Mouse (Mus musculus) lung, embryonic 16.5 days (tissue): ENCODE results near the gene Akr1c18. TPM values are rescaled to one million over a fixed set of nuclear protein-coding genes. Genes with fewer than 3 reads are reported as not detected.
"Not testable (repeated sequence)": the region's sequence is repeated elsewhere in the genome, so short reads cannot be mapped to it uniquely, and the experiment has no call there.

Source experiments
- ATAC-seq: fragments of 200-750 bp; cut with Nextera tagmentation; 2 replicates; pipeline ENCODE4 v1.8.0; 2017; ENCODE audit warnings: low read depth, mild to moderate bottlenecking, moderate library complexity
- H3K27ac ChIP-seq: fragments of 300-500 bp; sonication (generic); 2 replicates; pipeline ENCODE4 v1.5.1; 2014; ENCODE audit warnings: mild to moderate bottlenecking, control low read depth, low read length
- H3K27me3 ChIP-seq: fragments of 300-500 bp; sonication (generic); 2 replicates; pipeline ENCODE4 v1.6.1; 2014; ENCODE audit warnings: low read depth, low read length, mixed read lengths; ENCODE audit not compliant: control insufficient read depth, insufficient read depth
- H3K36me3 ChIP-seq: fragments of 300-500 bp; sonication (generic); 2 replicates; pipeline ENCODE4 v1.6.1; 2014; ENCODE audit warnings: low read length; ENCODE audit not compliant: control insufficient read depth, insufficient read depth
- H3K4me1 ChIP-seq: fragments of 300-500 bp; sonication (generic); replicated peaks from 2 replicates; pipeline ENCODE4 v1.6.1; 2014; ENCODE audit warnings: low read length, mixed read lengths; ENCODE audit not compliant: control insufficient read depth, insufficient read depth
- H3K4me2 ChIP-seq: fragments of 300-500 bp; sonication (generic); 2 replicates; pipeline ENCODE4 v1.6.1; 2014; ENCODE audit warnings: low read depth, low read length, control low read depth
- H3K4me3 ChIP-seq: fragments of 300-500 bp; sonication (generic); 2 replicates; pipeline ENCODE4 v1.5.1; 2014; ENCODE audit warnings: mild to moderate bottlenecking, low read length, control low read depth
- H3K9ac ChIP-seq: fragments of 300-500 bp; sonication (generic); 2 replicates; pipeline ENCODE4 v1.6.1; 2014; ENCODE audit warnings: low read length, control low read depth
- H3K9me3 ChIP-seq: fragments of 300-500 bp; sonication (generic); 2 replicates; pipeline ENCODE4 v1.6.1; 2016; ENCODE audit warnings: low read length; ENCODE audit not compliant: control insufficient read depth
- WGBS: fragments of 180-500 bp; shearing (Covaris S2); extraction: QIAGEN DNeasy Blood & Tissue Kit; methylation state at CpG from one replicate; pipeline ENCODE4 v1.1.7; 2014; 5-methylcytosine and 5-hydroxymethylcytosine counted together
- polyA plus RNA-seq: library from polyadenylated mRNA; unstranded; fragments of >200 nt; fragmentation: Nextera tagmentation; extraction: Ambion mirVana; gene quantifications from 2 replicates; pipeline ENCODE4 v1.2.1, GENCODE M21; 2015

The Akr1c18 gene
- polyA plus RNA-seq = 3.0 and 3.3 TPM in 2 replicates

DNA sequence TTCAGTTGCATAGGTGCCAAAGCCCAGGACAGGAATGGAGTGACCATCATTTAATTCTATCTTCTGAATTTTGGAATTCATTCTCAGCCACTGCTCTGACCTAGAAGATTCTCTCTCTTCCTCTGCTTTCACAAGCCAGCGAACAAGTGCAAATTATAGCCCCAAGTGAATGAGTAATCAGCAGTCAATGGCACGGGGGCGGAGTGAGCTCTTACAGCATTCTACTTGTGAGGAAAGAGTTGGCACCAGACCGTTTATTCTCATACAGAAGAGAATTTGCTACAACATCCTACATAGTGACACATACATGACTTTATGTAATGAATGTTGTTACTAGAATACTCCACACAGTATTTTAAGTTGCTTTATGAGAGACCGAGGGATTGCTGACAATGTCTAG, at the start of gene Akr1c18:
Akr1c18 (minus strand) TSS at position 137 of the 400 bp plus-strand sequence.
- Histone ChIP-seq H3K36me3 (no peaks in the 10 kb centered on the region), H3K9me3 (no peaks in the 10 kb centered on the region), H3K4me3 (no peak within 1 kb of the TSS), H3K4me2 (no peak within 1 kb of the TSS), H3K4me1 (no peaks in the 10 kb centered on the region), H3K27me3 (no peaks in the 10 kb centered on the region), H3K9ac (no peak within 1 kb of the TSS), H3K27ac (no peak within 1 kb of the TSS)
- 65% methylated on average over 5 of the region's 5 CpGs for WGBS
- ATAC-seq = no peak

DNA sequence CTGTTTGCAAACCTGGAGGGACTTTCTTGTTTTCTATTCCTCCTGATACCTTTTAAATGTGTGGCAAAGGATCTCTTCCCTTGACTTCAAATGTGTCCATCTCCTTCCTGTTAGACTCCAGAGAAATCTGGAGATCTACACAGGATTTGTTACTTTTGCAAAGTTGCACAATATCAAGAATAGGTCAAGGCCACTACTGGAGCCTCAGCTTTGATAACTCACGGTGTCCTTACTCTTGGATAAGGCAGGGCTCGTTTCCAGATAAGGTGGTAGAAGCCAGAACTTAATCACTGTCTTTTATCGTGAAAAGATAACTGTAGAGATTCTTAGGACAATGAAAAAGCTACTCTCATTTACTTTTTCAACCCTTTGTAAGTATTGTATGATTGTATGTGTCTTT, 42.1 kb upstream of the Akr1c18 start:
- no peak for ATAC-seq
- no peak overlapping the region for H3K4me3 ChIP-seq
- H3K36me3 ChIP-seq = no peaks in the 10 kb centered on the region
- H3K27ac ChIP-seq = no peak overlapping the region
- H3K27me3 ChIP-seq = no peaks in the 10 kb centered on the region
- H3K4me1 ChIP-seq = no peaks in the 10 kb centered on the region
- WGBS = 61% methylated on average over 3 of the region's 3 CpGs
- H3K4me2 ChIP-seq = no peak overlapping the region
- H3K9ac ChIP-seq = no peak overlapping the region
- H3K9me3 ChIP-seq = no peaks in the 10 kb centered on the region

DNA sequence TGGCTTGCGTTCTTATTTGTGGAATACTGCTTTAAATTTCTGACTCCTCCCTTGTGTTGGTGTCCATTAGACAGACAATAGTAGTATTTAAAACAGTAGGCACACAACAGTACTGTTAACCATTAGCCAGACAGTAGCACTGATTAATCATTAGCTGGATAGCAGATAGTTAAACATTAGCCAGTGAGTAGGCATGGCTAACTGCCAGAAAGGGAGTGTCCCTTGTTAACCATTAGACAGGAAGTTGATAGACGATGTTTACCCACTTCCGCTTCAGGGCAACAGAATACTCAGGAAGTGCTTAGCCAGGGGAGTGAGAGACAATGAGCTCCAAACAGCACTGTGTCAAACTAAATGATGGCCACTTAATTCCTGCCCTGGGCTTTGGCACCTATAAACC, 40.5 kb upstream of the Akr1c18 start, which contains the start of gene Akr1c13:
Akr1c13 (plus strand) TSS at position 247 of the 400 bp plus-strand sequence.
- Histone ChIP-seq H3K27me3 (no peaks in the 10 kb centered on the region), H3K4me3 (no peak within 1 kb of the TSS), H3K27ac (no peak within 1 kb of the TSS), H3K9me3 (no peaks in the 10 kb centered on the region), H3K9ac (no peak within 1 kb of the TSS), H3K4me1 (no peaks in the 10 kb centered on the region), H3K4me2 (0 out of 2 replicates have a peak within 1 kb of the TSS, but pooled peaks have one; percentile 2), H3K36me3 (no peaks in the 10 kb centered on the region)
- ATAC-seq = peak; percentile 56
- WGBS = 38% methylated on average over 3 of the region's 3 CpGs

- Histone ChIP-seq H3K9ac (no peak overlapping the region), H3K27me3 (no peaks in the 10 kb centered on the region), H3K27ac (no peak overlapping the region), H3K4me2 (no peak overlapping the region), H3K4me1 (no peaks in the 10 kb centered on the region), H3K9me3 (no peaks in the 10 kb centered on the region), H3K36me3 (no peaks in the 10 kb centered on the region), H3K4me3 (no peak overlapping the region)
- WGBS = 84% methylated on average over 2 of the region's 2 CpGs
- no peak for ATAC-seq
Observed at GRCm38 (mm10) chr13:4188174-4188573, 37.7 kb upstream of the Akr1c18 start.

GRCm38 (mm10) chr13:4186641-4187411, 36.4 kb upstream of the Akr1c18 start:
- H3K36me3 ChIP-seq, H3K27ac ChIP-seq, ATAC-seq, H3K9ac ChIP-seq, H3K27me3 ChIP-seq, H3K9me3 ChIP-seq, H3K4me1 ChIP-seq, H3K4me3 ChIP-seq, H3K4me2 ChIP-seq: not testable (repeated sequence)
- 69% methylated on average over 7 of the region's 7 CpGs for WGBS

GRCm38 (mm10) chr13:4183116-4183515, 32.7 kb upstream of the Akr1c18 start:
- peak; percentile 47; the same call in 1 of the 2 replicates for ATAC-seq
- H3K4me2 ChIP-seq = no peak overlapping the region
- H3K4me3 ChIP-seq = no peak overlapping the region
- no peaks in the 10 kb centered on the region for H3K4me1 ChIP-seq
- H3K36me3 ChIP-seq = no peaks in the 10 kb centered on the region
- no peak overlapping the region for H3K9ac ChIP-seq
- 60% methylated on average over 9 of the region's 9 CpGs for WGBS
- H3K27me3 ChIP-seq = no peaks in the 10 kb centered on the region
- peaks cover 4% of the 10 kb centered on the region; the same call in 1 of the 2 replicates for H3K9me3 ChIP-seq
- H3K27ac ChIP-seq = no peak overlapping the region

DNA sequence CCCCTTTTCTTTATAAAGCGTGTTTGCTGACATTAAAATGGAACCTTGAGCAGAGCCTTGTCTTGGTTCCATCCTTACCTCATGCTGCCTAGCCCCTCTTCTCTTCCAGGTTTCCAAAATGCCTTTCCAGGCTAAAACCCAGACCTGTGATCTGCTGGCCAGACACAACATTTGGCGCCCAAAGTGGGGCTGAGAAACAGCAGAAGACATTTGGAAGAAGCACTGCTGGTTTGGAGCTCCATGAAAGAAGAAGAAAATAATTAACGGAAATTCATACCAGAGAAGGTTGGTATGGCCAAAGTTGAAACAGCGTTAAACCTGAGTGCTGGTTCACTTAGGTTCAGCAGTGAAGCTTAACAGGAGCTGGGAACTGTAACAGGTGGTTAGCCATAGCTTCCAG, 30.9 kb upstream of the Akr1c18 start:
- not testable (repeated sequence) for H3K9me3 ChIP-seq, H3K36me3 ChIP-seq, H3K4me1 ChIP-seq, H3K27ac ChIP-seq, ATAC-seq, H3K27me3 ChIP-seq, H3K9ac ChIP-seq, H3K4me2 ChIP-seq, H3K4me3 ChIP-seq
- WGBS = 90% methylated on average over 4 of the region's 4 CpGs

GRCm38 (mm10) chr13:4172978-4173377, 22.5 kb upstream of the Akr1c18 start:
- no peak overlapping the region for H3K4me3 ChIP-seq
- H3K4me2 ChIP-seq = no peak overlapping the region
- no peak overlapping the region for H3K27ac ChIP-seq
- H3K36me3 ChIP-seq = no peaks in the 10 kb centered on the region
- H3K9ac ChIP-seq = no peak overlapping the region
- no peaks in the 10 kb centered on the region for H3K4me1 ChIP-seq
- 12% methylated on average over 2 of the region's 2 CpGs for WGBS
- no peaks in the 10 kb centered on the region for H3K9me3 ChIP-seq
- H3K27me3 ChIP-seq = no peaks in the 10 kb centered on the region
- ATAC-seq = no peak

DNA sequence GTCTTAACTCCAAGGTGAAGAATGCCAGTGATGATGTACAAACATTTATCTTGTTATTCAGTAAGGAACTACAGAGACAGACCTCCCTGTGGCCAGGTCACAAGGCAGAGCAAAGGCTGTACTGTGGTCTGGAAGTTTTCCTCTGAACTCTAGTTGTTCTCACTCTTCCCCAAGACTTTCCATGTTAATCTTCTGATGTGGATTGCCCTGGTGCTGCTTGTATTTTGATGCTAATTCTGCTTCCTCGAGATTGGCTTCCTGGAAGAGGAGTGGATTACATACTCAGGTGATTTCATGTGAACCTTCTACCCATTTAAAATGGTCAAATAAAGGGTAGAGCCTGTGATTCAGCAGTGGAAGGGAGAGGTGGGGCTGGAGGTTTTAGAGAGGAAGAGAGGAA, 17.6 kb upstream of the Akr1c18 start:
- Histone ChIP-seq H3K9me3 (no peaks in the 10 kb centered on the region), H3K4me2 (no peak overlapping the region), H3K27ac (no peak overlapping the region), H3K36me3 (no peaks in the 10 kb centered on the region), H3K9ac (no peak overlapping the region), H3K4me1 (no peaks in the 10 kb centered on the region), H3K27me3 (no peaks in the 10 kb centered on the region), H3K4me3 (no peak overlapping the region)
- 39% methylated on average over 1 of the region's 1 CpGs for WGBS
- ATAC-seq = no peak
